Mouse (Mus musculus): Measurements from ENCODE around the gene Snd1. TPM values are rescaled to one million over a fixed set of nuclear protein-coding genes. Genes with fewer than 3 reads are reported as not detected.

Gene Snd1
- polyA plus RNA-seq, 1 experiment = 155 TPM

DNA sequence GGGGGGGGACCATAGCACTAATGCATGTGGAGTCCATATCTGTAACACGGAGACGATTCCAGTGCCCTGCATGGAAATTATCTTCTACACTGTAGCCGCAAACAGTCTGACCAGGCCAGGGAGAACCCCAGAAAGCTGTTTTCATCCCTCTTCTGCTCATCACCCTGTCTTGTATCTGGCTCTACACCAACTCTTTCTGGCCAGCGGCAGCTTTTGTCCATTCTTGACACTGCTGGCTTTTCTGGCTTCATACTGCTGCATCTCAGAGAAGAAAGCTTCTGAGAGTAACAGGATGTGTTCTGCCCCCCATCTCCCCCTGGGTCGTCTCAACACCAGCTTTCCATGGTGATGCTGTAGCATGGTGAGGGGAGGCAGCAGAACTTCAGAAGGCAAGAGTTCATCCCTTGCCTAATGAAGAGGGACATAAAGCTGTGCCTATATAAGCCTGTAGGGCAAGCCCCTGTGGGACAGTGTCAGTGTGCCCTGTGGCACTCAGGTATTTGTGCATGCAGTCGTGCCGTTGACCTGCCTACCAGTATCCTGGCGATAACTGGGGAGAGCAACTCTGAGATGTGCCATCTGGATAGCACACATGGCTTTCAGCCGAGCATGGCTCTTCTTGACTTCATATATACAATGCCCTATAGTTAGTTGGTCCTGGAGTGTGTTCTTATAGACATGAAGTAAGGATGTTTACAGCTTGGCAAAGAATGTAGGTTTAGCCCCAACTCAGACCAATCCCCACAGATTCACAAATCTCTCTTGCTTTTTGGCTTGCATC, 245.6 kb downstream of the Snd1 start:
- no peak for TF ChIP-seq CTCF (IDR thresholded peaks at IDR 0.05; ENCODE audit: control insufficient read depth, insufficient read depth, insufficient read length)
- no peak for TF ChIP-seq FOSL1 (IDR thresholded peaks at IDR 0.05; ENCODE audit: insufficient read depth, low read length, poor library complexity, severe bottlenecking)
- no peak for TF ChIP-seq USF1 (IDR thresholded peaks at IDR 0.05; ENCODE audit: low read depth)
- no peak for TF ChIP-seq MYOD1 (IDR thresholded peaks at IDR 0.05; ENCODE audit: control insufficient read depth, insufficient read length, low read depth)
- no peak for TF ChIP-seq MYOG (IDR thresholded peaks at IDR 0.05; ENCODE audit: control insufficient read depth, extremely low read depth, insufficient read length)
- TF ChIP-seq CEBPB (IDR thresholded peaks at IDR 0.05; ENCODE audit: low read depth) = no peak
- TF ChIP-seq MAX (IDR thresholded peaks at IDR 0.05) = no peak

DNA sequence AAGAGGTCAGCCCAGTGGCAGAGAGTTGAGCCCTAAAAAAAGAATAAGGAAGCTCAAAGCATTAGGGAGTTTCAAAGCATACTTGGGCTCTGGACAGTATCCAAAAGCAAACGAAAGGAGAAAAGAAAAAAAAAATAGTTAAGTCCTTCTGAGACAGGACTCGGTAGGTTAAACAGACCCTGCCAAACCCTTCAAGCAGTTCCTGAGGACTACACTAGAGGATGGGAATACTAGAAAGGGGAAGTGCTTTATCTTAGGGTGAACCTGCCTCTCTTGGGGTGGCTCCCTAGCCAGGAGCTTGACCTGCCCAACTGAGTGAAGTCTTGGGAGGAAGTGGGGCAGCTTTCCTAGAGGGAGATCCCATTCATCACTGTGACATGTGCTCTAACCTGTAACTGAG, 248.1 kb downstream of the Snd1 start:
- peaks cover 2% of the 10 kb centered on the region for H3K79me3 ChIP-seq (ENCODE audit: low read depth)
- no peak overlapping the region for H3K4me3 ChIP-seq (ENCODE audit: insufficient read depth, poor library complexity, severe bottlenecking)
- peaks cover 37% of the 10 kb centered on the region for H3K36me3 ChIP-seq (ENCODE audit: control insufficient read depth, insufficient read depth)
- TF ChIP-seq CEBPB (IDR thresholded peaks at IDR 0.05; ENCODE audit: low read depth) (no peak), MYOG (IDR thresholded peaks at IDR 0.05; ENCODE audit: control insufficient read depth, extremely low read depth, insufficient read length) (no peak), FOSL1 (IDR thresholded peaks at IDR 0.05; ENCODE audit: insufficient read depth, low read length, poor library complexity, severe bottlenecking) (no peak), MYOD1 (IDR thresholded peaks at IDR 0.05; ENCODE audit: control insufficient read depth, insufficient read length, low read depth) (no peak), CTCF (IDR thresholded peaks at IDR 0.05; ENCODE audit: control insufficient read depth, insufficient read depth, insufficient read length) (no peak), MAX (IDR thresholded peaks at IDR 0.05) (no peak), USF1 (IDR thresholded peaks at IDR 0.05; ENCODE audit: low read depth) (no peak)
- H3K27me3 ChIP-seq (ENCODE audit: control insufficient read depth, insufficient read depth, insufficient read length) = no peaks in the 10 kb centered on the region
- H3ac ChIP-seq (ENCODE audit: control insufficient read depth, insufficient read length, low read depth) = no peak overlapping the region
- no peaks in the 10 kb centered on the region for H3K79me2 ChIP-seq (ENCODE audit: control insufficient read depth, insufficient read depth)

More for the DNA sequence above, 245.6 kb downstream of the Snd1 start:
- Histone ChIP-seq H3K79me2 (ENCODE audit: control insufficient read depth, insufficient read depth) (no peaks in the 10 kb centered on the region), H3K27me3 (ENCODE audit: control insufficient read depth, insufficient read depth, insufficient read length) (no peaks in the 10 kb centered on the region), H3K36me3 (ENCODE audit: control insufficient read depth, insufficient read depth) (peaks cover 28% of the 10 kb centered on the region), H3K4me3 (ENCODE audit: insufficient read depth, poor library complexity, severe bottlenecking) (no peak overlapping the region), H3ac (ENCODE audit: control insufficient read depth, insufficient read length, low read depth) (no peak overlapping the region), H3K79me3 (ENCODE audit: low read depth) (peaks cover 5% of the 10 kb centered on the region)

GRCm38 (mm10) chr6:28724776-28725175, 249.8 kb downstream of the Snd1 start:
- Histone ChIP-seq H3K79me2 (ENCODE audit: control insufficient read depth, insufficient read depth) (peaks cover 2% of the 10 kb centered on the region), H3K4me3 (ENCODE audit: insufficient read depth, poor library complexity, severe bottlenecking) (no peak overlapping the region), H3K79me3 (ENCODE audit: low read depth) (peaks cover 2% of the 10 kb centered on the region), H3K27me3 (ENCODE audit: control insufficient read depth, insufficient read depth, insufficient read length) (no peaks in the 10 kb centered on the region), H3K36me3 (ENCODE audit: control insufficient read depth, insufficient read depth) (peaks cover 37% of the 10 kb centered on the region), H3ac (ENCODE audit: control insufficient read depth, insufficient read length, low read depth) (no peak overlapping the region)
- TF ChIP-seq USF1 (IDR thresholded peaks at IDR 0.05; ENCODE audit: low read depth) (no peak), CEBPB (IDR thresholded peaks at IDR 0.05; ENCODE audit: low read depth) (no peak), MAX (IDR thresholded peaks at IDR 0.05) (no peak), FOSL1 (IDR thresholded peaks at IDR 0.05; ENCODE audit: insufficient read depth, low read length, poor library complexity, severe bottlenecking) (no peak), MYOG (IDR thresholded peaks at IDR 0.05; ENCODE audit: control insufficient read depth, extremely low read depth, insufficient read length) (no peak), MYOD1 (IDR thresholded peaks at IDR 0.05; ENCODE audit: control insufficient read depth, insufficient read length, low read depth) (no peak), CTCF (IDR thresholded peaks at IDR 0.05; ENCODE audit: control insufficient read depth, insufficient read depth, insufficient read length) (no peak)

GRCm38 (mm10) chr6:28729236-28729635, 254.3 kb downstream of the Snd1 start:
- Histone ChIP-seq H3K79me3 (ENCODE audit: low read depth) (no peaks in the 10 kb centered on the region), H3K4me3 (ENCODE audit: insufficient read depth, poor library complexity, severe bottlenecking) (no peak overlapping the region), H3K36me3 (ENCODE audit: control insufficient read depth, insufficient read depth) (peaks cover 41% of the 10 kb centered on the region), H3K27me3 (ENCODE audit: control insufficient read depth, insufficient read depth, insufficient read length) (no peaks in the 10 kb centered on the region), H3K79me2 (ENCODE audit: control insufficient read depth, insufficient read depth) (peaks cover 8% of the 10 kb centered on the region), H3ac (ENCODE audit: control insufficient read depth, insufficient read length, low read depth) (no peak overlapping the region)
- TF ChIP-seq USF1 (IDR thresholded peaks at IDR 0.05; ENCODE audit: low read depth) (no peak), CTCF (IDR thresholded peaks at IDR 0.05; ENCODE audit: control insufficient read depth, insufficient read depth, insufficient read length) (no peak), MYOG (IDR thresholded peaks at IDR 0.05; ENCODE audit: control insufficient read depth, extremely low read depth, insufficient read length) (no peak), CEBPB (IDR thresholded peaks at IDR 0.05; ENCODE audit: low read depth) (no peak), FOSL1 (IDR thresholded peaks at IDR 0.05; ENCODE audit: insufficient read depth, low read length, poor library complexity, severe bottlenecking) (no peak), MAX (IDR thresholded peaks at IDR 0.05) (no peak), MYOD1 (IDR thresholded peaks at IDR 0.05; ENCODE audit: control insufficient read depth, insufficient read length, low read depth) (no peak)

DNA sequence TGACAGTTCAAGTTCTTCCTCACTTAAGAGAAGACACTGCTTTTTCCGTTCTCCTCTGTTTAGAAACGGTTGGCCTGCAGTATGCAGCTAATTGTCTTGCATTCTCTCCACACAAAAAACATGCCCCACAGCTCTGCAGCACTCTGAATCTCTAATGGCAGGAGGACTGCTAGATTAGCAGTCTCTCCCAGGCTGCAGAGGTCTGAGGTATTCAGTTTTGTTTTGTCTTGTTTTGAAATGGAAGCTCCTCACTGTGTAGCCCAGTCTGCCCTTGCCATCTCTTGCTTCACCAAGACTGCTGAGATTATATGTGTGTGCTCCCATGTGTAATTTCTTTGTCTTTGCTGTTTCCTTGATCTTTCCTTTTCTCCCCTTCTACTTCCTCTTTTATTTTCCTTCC, 254.7 kb downstream of the Snd1 start:
- Histone ChIP-seq H3K79me3 (ENCODE audit: low read depth) (no peaks in the 10 kb centered on the region), H3K27me3 (ENCODE audit: control insufficient read depth, insufficient read depth, insufficient read length) (no peaks in the 10 kb centered on the region), H3K79me2 (ENCODE audit: control insufficient read depth, insufficient read depth) (peaks cover 8% of the 10 kb centered on the region), H3K4me3 (ENCODE audit: insufficient read depth, poor library complexity, severe bottlenecking) (no peak overlapping the region), H3ac (ENCODE audit: control insufficient read depth, insufficient read length, low read depth) (no peak overlapping the region), H3K36me3 (ENCODE audit: control insufficient read depth, insufficient read depth) (peaks cover 41% of the 10 kb centered on the region)
- TF ChIP-seq MYOG (IDR thresholded peaks at IDR 0.05; ENCODE audit: control insufficient read depth, extremely low read depth, insufficient read length) = no peak
- no peak for TF ChIP-seq FOSL1 (IDR thresholded peaks at IDR 0.05; ENCODE audit: insufficient read depth, low read length, poor library complexity, severe bottlenecking)
- TF ChIP-seq CEBPB (IDR thresholded peaks at IDR 0.05; ENCODE audit: low read depth) = no peak
- TF ChIP-seq USF1 (IDR thresholded peaks at IDR 0.05; ENCODE audit: low read depth) = no peak
- no peak for TF ChIP-seq MYOD1 (IDR thresholded peaks at IDR 0.05; ENCODE audit: control insufficient read depth, insufficient read length, low read depth)
- TF ChIP-seq MAX (IDR thresholded peaks at IDR 0.05) = no peak
- no peak for TF ChIP-seq CTCF (IDR thresholded peaks at IDR 0.05; ENCODE audit: control insufficient read depth, insufficient read depth, insufficient read length)

All from C2C12 (cell line).